Mouse (Mus musculus): ENCODE measurements at regions not wholly inside any gene's neighbourhood (a gene's known extent, or its start where the extent isn't known, plus 50 kb on each side); places are given as distances from the start of the nearest gene placed in this dataset.

DNA sequence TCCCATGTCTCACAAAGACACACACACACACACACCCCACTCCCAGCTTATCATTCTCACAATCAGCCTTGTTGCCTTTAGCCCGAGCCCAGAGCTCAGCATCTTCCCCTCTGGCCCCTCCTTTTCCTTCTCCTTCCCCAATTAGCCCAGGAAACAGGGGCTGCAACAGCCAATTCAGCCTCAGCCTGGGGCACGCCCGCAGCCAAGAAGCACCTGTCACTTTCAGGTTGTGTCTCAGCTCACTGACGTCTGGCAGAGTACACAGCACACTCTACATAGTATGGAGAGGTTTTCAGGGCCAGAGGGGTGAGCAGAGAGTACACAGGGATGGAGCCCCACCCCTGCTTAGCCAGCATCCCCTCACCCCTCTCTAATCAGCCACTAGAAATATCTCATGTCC is 106.4 kb downstream of the Plxna1 start:
- CTCF ChIA-PET: no interaction called here

DNA sequence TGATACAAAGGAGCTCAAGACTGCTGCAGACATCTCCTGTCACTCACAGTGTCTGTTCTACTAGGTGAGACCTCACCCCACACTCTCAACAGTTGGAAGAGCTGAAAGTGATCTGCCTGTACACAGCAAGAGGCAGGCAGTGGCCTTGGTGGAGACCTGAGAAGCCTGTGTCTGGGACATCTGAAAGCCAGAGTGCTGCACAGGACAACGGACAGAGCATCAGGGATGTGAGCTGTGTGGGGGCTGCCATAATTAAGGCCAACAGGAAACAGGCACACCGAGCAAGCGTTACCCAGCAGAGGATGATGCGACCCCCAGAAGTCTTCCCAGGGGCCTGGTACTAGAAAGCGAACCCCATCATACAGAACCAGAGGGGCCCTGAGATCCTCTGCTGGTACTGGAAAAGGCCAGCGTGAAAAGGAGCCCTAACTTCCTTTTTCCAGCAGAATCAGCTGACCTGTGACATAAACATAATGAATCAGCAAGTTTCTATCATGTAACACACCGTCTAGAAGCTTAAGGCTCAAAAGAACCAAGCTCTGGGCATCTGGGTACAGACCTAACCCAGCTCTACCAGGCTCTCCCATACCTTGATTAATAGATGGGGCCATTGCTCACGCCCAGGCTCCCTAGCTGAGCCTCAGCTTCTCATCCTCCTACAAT is 105.7 kb downstream of the Plxna1 start:
- CTCF ChIA-PET: no interaction called here

DNA sequence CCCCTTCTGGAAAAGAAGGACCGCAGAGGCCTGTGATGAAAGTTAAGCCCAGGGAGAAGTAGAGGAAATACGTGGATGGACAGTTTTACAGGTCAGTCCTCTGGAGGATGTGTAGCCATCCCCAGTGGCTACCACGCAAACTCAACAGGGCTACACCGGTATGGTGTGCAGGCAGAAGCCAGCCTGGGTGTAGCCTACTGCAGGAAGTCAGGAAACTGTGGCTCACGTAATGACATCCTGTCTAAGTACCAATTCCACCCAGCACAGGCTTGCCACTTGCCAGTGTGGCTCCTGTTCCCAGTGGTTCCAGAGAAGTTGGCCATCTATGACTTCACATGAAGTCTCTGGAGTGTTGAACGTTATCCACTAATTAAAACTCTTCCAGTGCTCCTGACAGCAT is 105.0 kb downstream of the Plxna1 start:
- CTCF ChIA-PET: no interaction called here

DNA sequence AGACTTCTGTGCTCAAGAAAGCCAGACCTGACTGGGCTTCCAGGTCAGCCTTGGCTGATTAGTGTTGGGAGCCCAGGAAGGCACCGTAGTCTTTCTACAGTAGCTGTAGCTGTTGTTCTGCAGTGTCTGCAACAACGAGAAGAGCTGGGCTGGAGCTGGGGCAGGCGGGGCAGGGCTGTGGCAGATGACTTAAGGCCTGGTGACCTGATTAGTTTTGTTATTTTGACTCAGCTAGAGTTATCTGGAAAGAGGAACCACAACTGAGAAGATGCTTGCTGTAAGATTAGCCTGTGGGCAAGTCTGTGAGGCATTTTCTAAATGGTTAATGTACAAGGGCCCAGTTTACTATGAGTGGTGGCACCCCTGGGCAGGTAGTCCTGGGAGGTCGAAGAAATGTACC is 104.3 kb downstream of the Plxna1 start:
- CTCF ChIA-PET: no interaction called here

DNA sequence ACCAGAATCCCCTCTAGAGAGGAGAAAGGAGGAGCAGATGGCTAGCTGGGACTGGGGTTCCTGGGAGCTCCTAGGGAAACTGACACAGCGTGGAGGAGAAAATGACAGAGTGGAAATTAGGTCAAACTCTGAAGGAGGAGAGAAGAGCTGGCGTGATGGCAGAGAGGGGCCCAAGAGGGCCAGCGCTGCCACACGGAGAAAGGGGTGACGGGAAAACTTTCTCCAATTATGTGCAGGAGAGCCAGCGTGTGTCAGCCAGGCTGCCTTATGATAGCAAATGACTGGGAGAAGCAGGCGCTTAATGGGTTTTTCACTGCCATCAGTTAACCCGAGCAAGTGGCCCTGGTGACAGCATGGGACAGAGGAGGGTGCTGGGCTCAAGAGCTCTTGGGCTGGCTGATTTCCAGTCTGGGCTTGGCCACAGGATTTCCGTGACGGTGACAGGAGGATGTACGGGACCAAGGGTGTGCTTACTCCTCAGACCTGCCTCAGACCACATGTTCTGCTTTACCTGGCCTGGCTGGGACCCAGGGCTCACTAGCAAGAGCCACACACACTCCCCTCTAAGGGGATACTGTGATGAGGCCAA is 102.9 kb downstream of the Plxna1 start:
- CTCF ChIA-PET: interaction anchor here (0.6 kb wide), 1 partner anchor 56 kb away, joined by 4 read pairs; no protein-coding TSS in a partner anchor

DNA sequence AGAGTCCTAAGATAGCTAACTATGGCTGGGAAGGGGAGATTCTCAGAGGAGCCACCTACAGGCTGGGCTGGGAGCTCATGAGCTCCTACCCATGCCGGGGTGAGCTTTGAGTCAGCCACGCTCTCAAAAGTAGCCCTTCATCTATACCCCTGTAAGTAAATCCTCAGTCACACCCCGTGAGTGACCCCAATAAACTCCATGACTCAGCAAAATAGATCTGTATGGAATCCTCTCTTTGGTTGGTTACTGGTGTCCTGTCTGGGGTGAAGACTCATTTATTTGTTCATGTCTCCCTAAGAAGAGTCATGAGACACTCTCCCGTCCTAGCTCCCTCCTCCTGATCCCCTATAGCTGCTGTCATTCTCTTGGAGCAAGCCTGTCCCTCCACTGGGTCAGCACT is 99.5 kb downstream of the Plxna1 start:
- CTCF ChIA-PET: no interaction called here

DNA sequence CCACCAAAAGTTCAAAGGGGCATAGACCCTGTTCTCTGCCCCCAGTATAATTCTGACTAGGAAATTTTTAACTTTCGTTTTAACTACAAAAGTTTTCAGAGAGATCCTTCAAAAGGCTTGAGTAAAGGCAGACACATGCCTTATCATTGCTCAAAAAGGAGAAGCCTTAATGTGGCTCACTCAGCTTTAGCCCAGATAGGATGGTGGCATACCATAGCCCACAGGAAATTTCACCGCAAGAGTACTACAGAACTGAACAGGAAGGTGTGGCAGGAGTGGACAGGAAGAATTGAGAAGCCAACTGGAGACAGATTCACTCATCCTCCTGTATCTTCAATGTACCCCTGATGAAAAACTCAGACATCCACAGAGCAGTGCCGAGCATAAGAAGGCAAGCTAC is 97.1 kb downstream of the Plxna1 start:
- CTCF ChIA-PET: no interaction called here
